Mouse (Mus musculus) layer of hippocampus, adult 11-12 months (tissue): ENCODE results near the gene Endog.
"Not testable (repeated sequence)": the region's sequence is repeated elsewhere in the genome, so short reads cannot be mapped to it uniquely, and the experiment has no call there.

Experiments
- DNase-seq: peaks from one replicate; pipeline ENCODE4 v3.0.0; 2022; ENCODE audit warnings: low spot score

The Endog gene

DNA sequence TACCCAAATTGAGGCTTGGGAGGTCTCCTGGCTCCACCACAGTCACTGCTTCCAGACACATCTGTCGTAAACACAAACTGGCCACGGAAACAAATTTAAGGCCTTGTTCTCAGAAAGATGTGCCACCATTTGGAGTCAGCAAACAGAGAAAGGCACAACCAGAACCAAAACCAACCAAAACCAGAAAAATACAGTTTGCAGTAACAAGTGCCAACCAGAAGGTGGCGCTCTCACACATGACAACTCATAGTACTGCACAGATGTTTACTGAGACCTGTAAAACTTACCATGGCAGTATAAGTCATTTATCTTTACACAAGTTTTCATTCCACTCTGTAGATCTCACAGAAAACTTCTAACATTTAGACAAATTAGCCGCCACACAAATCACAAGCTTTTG is 4.6 kb upstream of the Endog start:
- no peak for DNase-seq

DNA sequence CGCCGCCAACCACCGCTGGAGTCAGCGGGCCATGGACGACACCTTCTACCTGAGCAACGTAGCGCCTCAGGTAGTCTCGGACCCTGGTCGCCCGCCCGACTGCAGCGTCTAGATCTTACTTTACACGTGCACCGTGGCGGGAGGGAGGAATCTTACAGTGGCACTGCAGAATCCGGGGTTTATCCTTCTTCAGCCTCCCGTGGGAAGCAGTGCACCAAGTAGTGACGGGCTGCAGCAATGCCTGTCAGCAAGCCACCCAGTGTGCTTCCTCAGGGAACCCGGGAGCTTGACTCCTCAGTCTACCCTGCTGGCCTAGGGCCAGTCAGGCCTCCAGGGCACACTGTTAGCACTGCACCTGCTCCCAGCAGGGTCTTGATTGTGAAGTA is 697 bp downstream of the Endog start:
- no peak for DNase-seq

DNA sequence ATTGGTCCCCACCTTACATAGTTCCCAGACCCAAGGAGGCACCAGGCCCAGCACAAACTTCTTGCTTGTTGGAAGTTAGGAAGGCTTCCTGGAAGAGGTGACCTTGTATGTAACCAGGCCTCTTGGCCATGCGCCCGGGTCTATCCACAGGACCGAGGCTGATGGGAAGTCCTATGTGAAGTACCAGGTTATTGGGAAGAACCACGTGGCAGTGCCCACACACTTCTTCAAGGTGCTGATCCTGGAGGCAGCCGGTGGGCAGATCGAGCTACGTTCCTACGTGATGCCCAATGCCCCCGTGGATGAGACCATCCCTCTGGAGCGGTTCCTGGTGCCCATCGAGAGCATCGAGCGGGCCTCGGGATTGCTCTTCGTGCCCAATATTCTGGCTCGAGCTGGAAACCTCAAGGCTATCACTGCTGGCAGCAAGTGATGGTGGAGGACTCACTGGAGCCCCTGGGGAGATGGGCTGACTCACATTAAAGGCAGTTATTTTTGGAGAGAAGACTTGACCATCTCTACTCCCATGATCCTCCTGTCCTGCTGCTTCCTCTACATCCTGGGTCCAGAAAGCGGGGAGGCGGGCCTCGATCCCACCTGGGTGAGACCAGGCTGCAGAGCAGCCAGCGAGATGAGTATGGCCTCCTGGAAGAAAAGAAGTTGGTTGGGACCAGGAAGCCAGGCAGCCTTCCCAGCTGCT is 2.4 kb downstream of the Endog start:
- DNase-seq = no peak

DNA sequence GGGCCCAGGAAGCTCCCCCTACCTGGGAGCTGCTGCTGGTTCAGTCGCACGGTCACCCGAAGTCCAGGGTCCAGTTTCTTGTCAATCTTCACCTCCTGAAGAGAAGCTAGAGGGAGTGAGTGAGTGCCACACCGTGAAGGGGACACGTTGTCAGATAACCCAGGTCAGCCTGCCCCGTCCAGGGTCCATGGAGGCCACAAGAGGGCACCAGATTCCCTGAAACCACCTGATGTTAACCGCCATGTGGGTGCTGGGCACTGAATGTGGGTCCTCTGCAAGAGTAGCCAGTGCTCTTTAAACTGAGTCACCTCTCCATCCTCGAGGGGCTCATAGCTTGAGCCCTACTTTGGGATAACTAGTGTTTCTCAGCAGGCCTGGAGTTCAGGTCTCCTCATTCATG is 4.6 kb downstream of the Endog start:
- DNase-seq = no peak

DNA sequence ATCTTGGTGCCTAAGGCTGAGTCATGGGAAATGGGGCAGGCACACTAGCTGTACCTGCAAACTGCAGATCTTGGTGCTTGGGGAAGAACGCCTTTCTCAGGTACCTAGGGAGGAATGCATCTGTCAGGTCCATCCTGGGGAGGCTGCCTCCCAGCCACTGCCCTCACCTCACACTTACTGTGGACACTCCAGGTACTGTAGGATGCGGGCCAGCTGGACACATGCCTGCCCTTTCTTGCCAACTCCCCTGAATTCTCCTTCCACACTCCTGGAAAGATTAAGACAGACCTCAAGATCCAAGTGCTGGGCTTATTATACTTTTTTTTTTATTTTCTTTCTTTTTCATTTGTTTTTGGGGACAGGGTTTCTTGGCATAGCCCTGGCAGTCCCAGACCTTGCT is 5.3 kb downstream of the Endog start:
- no peak for DNase-seq

DNA sequence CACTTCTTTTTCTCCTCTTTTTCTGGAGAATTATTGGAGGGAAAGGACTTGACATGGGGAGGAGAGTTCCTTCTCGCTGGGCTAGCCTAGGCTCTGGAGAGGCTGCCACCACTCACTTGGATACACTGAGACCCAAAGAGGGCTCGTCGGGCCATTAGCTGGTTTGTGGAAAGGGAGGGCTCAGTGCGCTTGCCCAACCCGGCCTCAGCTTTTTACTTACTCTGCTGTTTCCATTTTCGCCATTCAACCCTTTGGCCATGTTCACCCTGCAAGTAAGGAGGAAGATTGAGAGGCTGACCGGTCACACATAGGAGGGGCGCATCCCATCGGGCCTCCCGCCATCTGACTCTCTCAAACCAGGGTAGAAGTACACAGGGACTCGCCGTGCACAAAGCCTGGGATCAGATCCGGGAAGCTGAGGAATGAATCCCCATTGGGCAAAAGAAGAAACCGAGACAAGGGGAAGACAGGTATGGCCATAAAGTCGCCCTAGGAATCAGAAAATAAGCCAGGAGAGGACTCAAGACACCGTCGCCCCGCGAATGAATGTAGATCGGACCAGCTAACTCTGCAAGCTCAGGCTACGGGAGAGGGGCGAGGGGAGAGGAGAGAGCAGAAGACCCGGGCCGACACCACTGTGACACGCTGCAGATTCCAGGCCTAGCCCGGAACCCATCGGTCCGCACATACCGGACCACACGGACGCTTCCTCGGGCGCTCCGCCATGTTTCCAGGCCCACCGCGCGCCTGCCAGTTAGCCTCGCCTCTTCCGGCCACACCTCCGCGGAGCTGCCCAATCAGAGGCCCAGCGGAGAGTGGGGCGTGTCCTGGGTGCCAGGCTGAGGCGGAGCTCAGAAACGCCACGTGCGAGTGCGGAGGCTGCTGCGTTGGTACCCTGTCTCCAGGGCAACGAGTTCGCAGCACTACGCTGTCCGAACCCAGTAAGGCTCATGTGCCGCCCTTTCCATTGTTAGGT is 6.7 kb downstream of the Endog start, which contains the start of gene Spout1:
Spout1 (minus strand) TSS at position 760 of the 976 bp plus-strand sequence.
- peak; percentile 96 for DNase-seq

DNA sequence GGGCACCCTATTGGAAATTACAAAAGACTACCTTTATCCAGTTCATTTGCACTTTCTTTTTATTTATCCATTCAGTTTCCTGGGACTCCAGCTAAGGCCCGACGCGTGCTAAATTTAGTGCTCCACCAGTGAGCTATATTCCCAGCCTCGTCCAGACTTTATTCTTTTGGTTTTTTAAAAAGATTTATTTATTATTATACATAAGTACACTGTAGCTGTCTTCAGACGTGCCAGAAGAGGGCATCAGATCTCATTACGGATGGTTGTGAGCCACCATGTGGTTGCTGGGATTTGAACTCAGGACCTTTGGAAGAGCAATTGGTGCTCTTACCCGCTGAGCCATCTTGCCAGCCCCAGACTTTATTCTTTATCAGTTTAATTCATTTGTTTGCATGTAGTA is 7.4 kb downstream of the Endog start:
- DNase-seq = not testable (repeated sequence)

DNA sequence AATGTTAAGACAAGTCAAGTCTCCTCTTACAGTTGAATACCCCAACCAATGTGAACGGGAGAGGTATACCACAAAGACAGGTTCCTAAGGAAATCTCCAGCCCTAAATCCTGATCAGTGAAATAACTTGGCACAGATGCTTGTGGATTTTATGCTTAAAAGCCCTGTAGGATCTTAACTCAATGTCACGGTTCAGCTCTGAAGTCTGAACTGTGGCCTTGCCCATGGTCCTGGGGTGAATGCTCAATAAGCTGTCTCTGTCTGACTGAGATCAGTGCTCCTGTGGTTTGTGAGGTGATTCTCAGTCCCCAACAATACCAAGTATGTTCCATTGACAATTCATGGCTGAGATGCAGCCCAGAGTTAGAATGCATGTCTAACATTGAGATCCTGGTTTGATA is 11.1 kb downstream of the Endog start:
- no peak for DNase-seq

DNA sequence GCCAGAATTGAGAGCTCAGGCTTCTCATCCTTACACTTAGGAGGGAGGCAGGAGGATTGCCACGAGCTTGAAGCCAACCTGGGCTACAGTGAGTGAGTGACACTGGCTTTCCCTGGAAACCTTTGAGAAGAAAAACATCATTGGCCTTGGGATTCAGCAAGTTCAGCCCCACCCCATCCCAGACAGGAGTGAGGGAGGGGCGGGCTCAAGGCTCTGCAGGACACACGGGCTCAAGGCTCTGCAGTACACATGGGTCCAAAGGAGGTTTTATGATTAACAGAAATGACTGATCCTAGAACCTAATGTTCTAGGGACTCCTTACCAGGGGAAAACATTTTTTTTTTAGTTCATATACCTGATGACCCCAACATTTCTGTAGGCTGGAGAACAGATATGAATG is 12.4 kb downstream of the Endog start:
- DNase-seq = no peak

DNA sequence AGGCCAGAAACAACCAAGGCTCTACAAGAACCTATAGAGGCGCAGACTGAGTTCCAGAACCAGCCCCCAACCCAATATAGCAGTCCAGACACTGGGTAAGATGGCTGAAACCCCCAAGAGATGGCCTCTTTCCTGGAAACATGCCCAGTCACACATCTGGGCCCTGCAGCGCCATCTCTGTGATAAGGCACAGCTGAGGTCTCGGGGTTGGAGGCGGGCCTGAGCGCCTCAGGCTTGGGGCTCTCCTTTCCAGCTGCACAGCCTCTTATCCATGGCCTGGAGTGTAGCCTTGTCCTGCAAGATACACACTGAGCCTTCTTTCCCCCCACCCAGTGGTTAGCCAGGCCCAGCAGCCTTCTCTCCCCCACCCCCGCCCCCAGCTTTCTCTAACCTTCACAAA is 14.0 kb downstream of the Endog start:
- DNase-seq = no peak

DNA sequence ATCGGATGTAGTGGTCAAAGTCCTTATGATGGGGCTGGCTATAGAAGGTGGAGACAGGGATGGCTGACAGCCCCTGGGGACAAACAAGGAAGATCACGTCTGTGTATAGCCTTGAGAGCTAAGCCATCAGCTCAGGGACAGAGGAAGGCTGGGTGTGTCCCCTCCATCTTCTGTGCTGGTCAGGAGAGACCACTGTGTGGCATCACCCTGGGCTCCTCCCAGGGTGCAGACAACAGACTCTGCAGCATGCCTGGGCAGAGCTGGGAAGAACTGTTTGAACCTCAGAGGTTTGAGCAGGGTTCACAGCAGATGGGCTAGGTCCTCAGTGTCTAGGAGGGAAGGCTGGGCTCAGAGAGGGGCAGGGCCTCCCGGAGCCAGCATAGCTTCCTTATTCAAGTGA is 14.4 kb downstream of the Endog start:
- no peak for DNase-seq

DNA sequence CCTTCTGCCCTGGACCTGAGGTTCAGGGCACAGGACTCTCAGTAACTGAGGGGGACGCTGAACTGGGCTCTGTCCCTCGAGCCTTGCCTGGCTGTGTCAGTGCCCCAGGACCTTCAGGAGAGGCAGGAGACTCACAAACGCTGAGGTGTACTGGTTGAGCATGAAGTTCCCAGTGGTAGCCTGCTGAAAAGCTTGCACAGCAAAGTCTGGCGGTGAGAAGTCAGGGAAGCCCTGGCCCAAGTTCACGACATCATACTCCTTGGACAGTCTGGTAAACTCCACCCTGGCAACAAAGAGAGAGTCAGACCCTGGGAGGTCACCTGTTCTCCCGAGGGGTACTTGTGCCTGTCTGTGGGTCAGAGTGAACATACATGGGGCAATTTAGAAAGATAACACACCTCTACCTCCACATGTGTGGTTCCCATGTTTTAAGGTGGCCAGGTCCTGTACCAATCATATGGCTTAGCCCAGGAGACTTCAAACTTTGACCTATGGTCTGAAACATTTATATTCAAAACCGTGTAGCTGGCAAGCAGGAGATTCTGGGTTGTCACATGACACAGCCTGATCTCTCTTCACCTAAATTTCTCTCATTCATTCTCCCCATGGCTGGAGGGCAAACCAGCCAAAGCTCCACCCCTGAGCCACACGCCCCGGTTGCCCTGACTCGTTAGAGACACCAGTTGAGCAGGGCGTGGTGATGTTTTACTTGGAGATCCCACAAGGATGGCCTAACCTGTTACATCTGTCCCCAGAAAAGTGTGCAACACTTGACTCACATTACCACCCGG is 20.7 kb downstream of the Endog start:
- no peak for DNase-seq

DNA sequence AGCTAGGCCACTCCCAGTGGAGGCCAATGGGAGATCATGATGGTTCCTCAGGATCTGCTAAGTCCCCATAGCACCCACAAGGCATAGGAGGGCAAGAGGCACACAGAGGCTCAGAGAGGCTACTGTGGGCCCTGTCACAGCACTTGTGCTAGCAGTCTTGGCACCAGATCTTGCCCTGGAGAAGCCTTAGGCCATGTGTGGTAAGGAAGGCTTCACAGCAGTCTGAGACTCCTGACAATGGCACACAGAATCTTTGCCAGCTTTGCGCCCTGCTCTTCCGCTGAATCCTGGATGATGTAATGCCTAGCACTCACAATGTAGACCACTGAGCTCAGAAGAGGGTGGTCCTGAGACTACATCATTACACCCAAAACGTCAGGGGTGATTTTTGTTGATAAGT is 23.4 kb downstream of the Endog start:
- DNase-seq = no peak

DNA sequence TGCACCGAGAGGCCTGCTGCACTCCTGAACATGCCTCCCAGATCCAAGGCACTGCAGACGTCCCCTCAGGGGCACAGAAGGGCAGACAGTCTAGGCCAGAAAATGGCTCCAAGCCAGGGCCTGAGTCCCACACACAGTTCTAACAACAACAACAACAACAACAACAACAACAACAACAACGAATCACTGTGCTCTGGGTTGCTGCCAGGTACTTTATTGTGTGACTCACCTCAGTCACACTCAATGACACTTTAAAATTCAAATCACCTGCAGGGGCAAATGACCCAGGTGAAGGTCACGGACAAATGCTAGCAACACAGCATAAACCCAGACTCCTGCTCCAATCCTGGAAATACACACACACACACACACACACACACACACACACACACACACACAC is 26.7 kb downstream of the Endog start:
- no peak for DNase-seq

DNA sequence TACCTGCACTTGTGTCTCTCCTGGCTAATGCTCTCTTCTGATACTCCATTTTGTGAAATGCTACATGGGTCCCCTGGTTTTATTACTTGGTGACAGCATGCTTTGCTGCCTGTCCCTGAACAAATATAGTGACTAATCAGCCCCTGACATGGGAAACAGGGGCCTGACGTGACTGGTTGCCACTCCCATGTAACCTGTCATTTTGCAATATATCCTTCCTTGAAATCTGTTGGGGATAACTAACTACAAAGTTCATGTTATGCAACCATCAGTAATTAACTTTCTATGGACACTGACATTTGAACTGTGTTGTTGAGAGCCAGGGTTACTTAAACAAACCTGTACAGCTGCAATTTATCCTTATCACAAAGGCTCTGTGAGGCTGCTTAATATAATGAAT is 28.7 kb downstream of the Endog start:
- no peak for DNase-seq

DNA sequence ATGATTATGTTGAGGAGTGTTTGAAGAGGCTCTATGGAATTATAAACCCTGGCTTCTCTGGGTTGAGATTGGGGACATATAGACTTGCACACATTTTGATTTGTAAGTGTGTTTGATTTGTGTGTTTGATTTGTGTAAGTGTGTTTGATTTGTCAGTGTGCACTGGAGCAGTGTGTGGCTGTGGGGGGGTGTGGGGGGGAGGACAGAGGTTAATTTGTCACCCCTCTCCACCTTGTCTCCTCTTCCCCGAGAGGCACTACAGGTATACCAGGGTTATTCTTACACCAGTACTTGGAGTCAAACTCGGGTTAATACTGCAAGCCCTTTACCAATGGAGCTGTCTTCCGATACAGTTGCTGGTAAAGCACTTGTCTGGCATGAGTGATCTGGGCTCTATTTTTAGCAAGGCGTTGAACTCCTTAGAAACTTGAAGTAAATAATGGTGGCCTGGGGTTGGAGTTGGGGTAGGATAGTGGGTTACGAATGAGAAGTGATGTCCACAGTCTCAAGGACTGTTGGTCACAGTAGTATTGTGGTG is 29.2 kb downstream of the Endog start:
- no peak for DNase-seq

DNA sequence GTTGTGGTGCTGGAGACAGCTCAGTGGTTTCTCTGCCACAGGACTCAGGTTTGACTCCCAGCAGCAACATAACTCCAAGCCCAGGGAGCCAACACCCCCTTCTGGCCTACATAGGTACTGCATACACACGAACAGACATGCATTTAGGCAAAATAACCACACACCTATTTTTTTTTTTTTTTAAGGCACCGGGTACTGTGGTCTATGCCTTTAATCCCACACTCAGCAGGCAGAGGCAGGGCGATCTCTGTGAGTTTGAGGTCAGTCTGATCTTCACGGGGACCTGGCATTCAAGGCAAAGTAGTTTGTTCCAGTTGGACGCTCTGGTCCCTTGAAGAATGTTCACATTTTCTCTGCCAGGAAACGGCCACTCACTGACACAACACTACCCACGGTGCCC is 32.1 kb downstream of the Endog start:
- DNase-seq = no peak

DNA sequence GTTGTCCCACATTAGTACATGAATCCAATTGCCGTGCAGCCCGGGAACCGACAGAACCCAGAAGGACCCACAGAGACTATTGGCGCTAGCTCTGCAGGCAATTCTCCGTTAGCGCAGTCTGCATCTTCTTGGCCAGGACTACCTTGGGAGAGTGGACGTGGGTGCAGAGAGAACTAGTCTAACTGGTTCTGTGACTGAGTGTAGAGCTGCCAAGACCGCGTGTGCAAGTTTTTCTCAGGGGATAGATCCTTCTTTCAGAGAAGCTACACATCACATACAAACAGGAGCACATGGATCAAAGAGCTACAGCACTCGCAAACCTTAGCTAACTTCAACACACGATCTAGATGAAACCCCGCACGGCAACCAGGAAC is 33.9 kb downstream of the Endog start:
- peak; percentile 33 for DNase-seq

DNA sequence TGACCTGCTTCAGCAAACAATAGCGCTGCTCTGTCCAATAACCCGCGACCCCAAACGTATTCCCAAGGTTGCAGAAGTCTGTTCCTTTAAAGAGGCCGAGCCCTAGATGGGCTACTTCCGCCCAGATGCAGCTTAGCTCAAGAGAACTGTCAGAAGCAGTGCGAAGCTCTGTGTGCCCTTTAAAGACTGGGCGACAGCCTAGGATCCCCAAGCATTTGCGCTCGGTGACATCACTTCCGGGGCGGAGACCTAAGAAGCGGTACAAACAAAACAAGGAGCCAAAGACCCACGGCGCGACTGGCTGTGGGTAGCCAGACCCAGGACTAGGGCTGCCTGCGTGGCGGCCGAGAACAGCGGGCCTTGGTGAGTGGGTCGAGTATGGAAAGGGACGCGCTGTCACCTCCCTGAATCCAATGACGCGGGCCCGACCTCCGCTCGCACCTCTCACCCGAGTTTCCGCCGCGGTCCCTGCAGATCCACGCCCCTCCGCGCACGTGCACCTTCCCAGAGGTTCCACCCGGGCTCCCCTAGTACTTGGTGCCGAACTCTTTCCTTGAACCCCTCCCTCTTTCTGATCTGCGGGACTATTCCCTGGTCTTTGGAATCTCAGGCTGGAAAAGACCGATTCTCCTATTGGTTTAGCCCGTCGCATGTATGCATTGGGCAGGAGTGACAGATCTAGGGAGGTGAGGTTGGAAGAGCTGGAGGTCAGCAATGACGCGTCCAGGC is 34.5 kb downstream of the Endog start, which contains the start of gene Kyat1:
Kyat1 (minus strand) TSS at position 219 of the 729 bp plus-strand sequence.
- DNase-seq = peak; percentile 94

DNA sequence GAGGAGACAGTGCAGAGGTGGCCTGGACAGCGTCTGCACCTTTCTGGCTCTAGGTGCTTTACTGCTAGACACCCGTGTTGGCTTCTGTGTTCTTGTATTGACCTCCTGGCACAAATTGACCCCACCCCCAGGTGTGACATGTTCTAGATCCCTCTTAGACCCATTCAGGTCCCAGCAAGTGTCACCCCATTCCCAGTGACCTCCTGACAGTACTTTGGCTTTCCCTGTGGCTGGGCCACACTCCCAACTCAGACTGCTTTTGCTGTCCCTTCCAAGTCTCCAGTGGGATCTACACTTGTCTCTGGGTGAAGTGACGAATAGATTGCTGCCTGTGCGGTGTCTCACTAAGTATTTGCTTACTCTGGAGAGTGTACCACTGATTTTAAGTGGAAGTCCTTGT is 36.1 kb downstream of the Endog start:
- DNase-seq = no peak

DNA sequence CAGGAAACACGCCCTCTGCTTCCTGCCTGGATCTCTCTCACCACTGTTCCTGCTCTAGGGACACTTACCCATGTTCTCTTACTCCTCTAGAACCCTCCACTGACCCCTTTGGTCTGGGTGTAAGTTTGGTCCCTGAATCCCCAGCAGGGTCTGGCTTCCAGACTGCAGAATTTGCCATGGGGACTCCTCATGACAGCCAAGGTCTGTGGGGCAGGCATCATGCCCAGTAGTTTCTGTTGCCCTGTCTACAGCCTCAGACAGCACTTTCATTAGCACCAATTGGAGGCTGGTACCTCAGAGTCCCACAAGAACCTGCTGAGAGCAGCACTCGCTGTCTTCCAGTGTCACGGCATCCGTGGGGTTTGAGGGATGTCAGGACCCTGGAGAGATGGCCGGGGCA is 36.6 kb downstream of the Endog start:
- no peak for DNase-seq
